Mouse (Mus musculus): ENCODE measurements at regions not wholly inside any gene's neighbourhood (a gene's known extent, or its start where the extent isn't known, plus 50 kb on each side); places are given as distances from the start of the nearest gene placed in this dataset.

GRCm38 (mm10) chr8:81106763-81107509 is 92.2 kb upstream of the Usp38 start:
- H3K4me3 ChIP-seq (ENCODE audit: low read depth, low read length) = no peak overlapping the region
- H3K9ac ChIP-seq (ENCODE audit: low read depth, poor library complexity, severe bottlenecking) = no peak overlapping the region
- H3K9me3 ChIP-seq (replicated peaks; ENCODE audit: control insufficient read depth, insufficient read depth, low read length, poor library complexity, severe bottlenecking) = no peaks in the 10 kb centered on the region
- no peaks in the 10 kb centered on the region for H3K36me3 ChIP-seq (ENCODE audit: control insufficient read depth, insufficient read depth, low read length, poor library complexity, severe bottlenecking)
- H3K27ac ChIP-seq (ENCODE audit: insufficient read depth, low read length) = no peak overlapping the region
- no peaks in the 10 kb centered on the region for H3K4me1 ChIP-seq (ENCODE audit: control insufficient read depth, insufficient read depth, low read length)
- no peaks in the 10 kb centered on the region for H3K27me3 ChIP-seq (ENCODE audit: control insufficient read depth, insufficient read depth, low read length, poor library complexity, severe bottlenecking)
- TF ChIP-seq POLR2A (IDR thresholded peaks at IDR 0.05; ENCODE audit: insufficient read depth, low read length) (no peak), EP300 (IDR thresholded peaks at IDR 0.05; ENCODE audit: insufficient read depth, low read depth, low read length) (no peak), CTCF (IDR thresholded peaks at IDR 0.05; ENCODE audit: low read depth, low read length) (no peak)

GRCm38 (mm10) chr8:81098963-81099362 is 84.2 kb upstream of the Usp38 start:
- no peak overlapping the region for H3K4me3 ChIP-seq (ENCODE audit: low read depth, low read length)
- H3K9me3 ChIP-seq (replicated peaks; ENCODE audit: control insufficient read depth, insufficient read depth, low read length, poor library complexity, severe bottlenecking) = no peaks in the 10 kb centered on the region
- no peak overlapping the region for H3K27ac ChIP-seq (ENCODE audit: insufficient read depth, low read length)
- TF ChIP-seq CTCF (IDR thresholded peaks at IDR 0.05; ENCODE audit: low read depth, low read length) = no peak
- TF ChIP-seq POLR2A (IDR thresholded peaks at IDR 0.05; ENCODE audit: insufficient read depth, low read length) = no peak
- TF ChIP-seq EP300 (IDR thresholded peaks at IDR 0.05; ENCODE audit: insufficient read depth, low read depth, low read length) = no peak
- H3K4me1 ChIP-seq (ENCODE audit: control insufficient read depth, insufficient read depth, low read length) = no peaks in the 10 kb centered on the region
- H3K9ac ChIP-seq (ENCODE audit: low read depth, poor library complexity, severe bottlenecking) = no peak overlapping the region
- H3K27me3 ChIP-seq (ENCODE audit: control insufficient read depth, insufficient read depth, low read length, poor library complexity, severe bottlenecking) = no peaks in the 10 kb centered on the region
- H3K36me3 ChIP-seq (ENCODE audit: control insufficient read depth, insufficient read depth, low read length, poor library complexity, severe bottlenecking) = no peaks in the 10 kb centered on the region

- Histone ChIP-seq H3K4me3 (ENCODE audit: low read depth, low read length) (no peak overlapping the region), H3K27me3 (ENCODE audit: control insufficient read depth, insufficient read depth, low read length, poor library complexity, severe bottlenecking) (no peaks in the 10 kb centered on the region), H3K9me3 (replicated peaks; ENCODE audit: control insufficient read depth, insufficient read depth, low read length, poor library complexity, severe bottlenecking) (no peaks in the 10 kb centered on the region), H3K27ac (ENCODE audit: insufficient read depth, low read length) (no peak overlapping the region), H3K36me3 (ENCODE audit: control insufficient read depth, insufficient read depth, low read length, poor library complexity, severe bottlenecking) (no peaks in the 10 kb centered on the region), H3K9ac (ENCODE audit: low read depth, poor library complexity, severe bottlenecking) (no peak overlapping the region), H3K4me1 (ENCODE audit: control insufficient read depth, insufficient read depth, low read length) (no peaks in the 10 kb centered on the region)
- TF ChIP-seq EP300 (IDR thresholded peaks at IDR 0.05; ENCODE audit: insufficient read depth, low read depth, low read length) (no peak), CTCF (IDR thresholded peaks at IDR 0.05; ENCODE audit: low read depth, low read length) (no peak), POLR2A (IDR thresholded peaks at IDR 0.05; ENCODE audit: insufficient read depth, low read length) (no peak)
These were observed 82.5 kb upstream of the Usp38 start for GRCm38 (mm10) chr8:81097076-81097819.

GRCm38 (mm10) chr8:81095237-81095636 is 80.5 kb upstream of the Usp38 start:
- Histone ChIP-seq H3K27ac (ENCODE audit: insufficient read depth, low read length) (no peak overlapping the region), H3K4me3 (ENCODE audit: low read depth, low read length) (no peak overlapping the region), H3K36me3 (ENCODE audit: control insufficient read depth, insufficient read depth, low read length, poor library complexity, severe bottlenecking) (no peaks in the 10 kb centered on the region), H3K27me3 (ENCODE audit: control insufficient read depth, insufficient read depth, low read length, poor library complexity, severe bottlenecking) (no peaks in the 10 kb centered on the region), H3K9ac (ENCODE audit: low read depth, poor library complexity, severe bottlenecking) (no peak overlapping the region), H3K9me3 (replicated peaks; ENCODE audit: control insufficient read depth, insufficient read depth, low read length, poor library complexity, severe bottlenecking) (no peaks in the 10 kb centered on the region), H3K4me1 (ENCODE audit: control insufficient read depth, insufficient read depth, low read length) (no peaks in the 10 kb centered on the region)
- TF ChIP-seq POLR2A (IDR thresholded peaks at IDR 0.05; ENCODE audit: insufficient read depth, low read length) = no peak
- no peak for TF ChIP-seq CTCF (IDR thresholded peaks at IDR 0.05; ENCODE audit: low read depth, low read length)
- TF ChIP-seq EP300 (IDR thresholded peaks at IDR 0.05; ENCODE audit: insufficient read depth, low read depth, low read length) = no peak

DNA sequence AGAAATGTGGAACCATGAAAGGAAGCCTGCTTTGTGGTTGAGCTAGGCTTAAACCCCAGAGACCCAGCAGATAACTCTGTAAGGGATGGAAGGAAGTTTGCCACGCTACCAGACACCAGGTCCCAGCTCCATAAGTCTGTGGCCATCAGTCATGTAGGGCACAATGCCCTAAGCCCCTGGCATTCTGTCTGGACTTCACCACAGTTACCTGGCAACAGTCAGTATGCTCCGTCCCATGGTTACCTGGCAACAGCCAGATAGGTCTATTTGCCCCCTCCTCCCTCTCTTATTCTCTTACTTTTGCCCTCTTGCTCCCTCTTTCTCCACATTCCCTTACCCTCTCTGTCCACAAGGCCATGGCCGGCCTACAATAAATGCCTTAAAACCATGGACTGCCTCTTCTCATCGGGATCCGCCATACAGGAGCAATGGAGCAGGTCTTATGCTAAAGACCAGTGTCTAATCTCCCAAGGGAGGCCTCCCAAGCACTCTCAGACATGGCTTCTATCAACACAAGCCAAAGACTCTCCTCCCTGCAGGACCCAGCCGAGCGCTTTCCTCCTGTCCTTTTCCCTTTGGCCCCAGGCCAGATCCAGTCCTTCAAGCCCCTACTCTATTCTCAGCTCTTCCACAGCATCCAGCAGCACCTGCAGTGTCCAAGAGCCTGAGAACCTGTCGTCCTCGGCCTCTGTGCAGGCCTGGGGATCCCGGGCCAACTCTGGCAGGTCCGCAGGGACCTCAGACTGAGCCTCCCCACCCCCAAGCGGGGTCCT is 66.3 kb upstream of the Usp38 start:
- no peak overlapping the region for H3K27ac ChIP-seq (ENCODE audit: insufficient read depth, low read length)

More for the DNA sequence above, 66.3 kb upstream of the Usp38 start:
- H3K27me3 ChIP-seq (ENCODE audit: control insufficient read depth, insufficient read depth, low read length, poor library complexity, severe bottlenecking) = no peaks in the 10 kb centered on the region
- no peaks in the 10 kb centered on the region for H3K36me3 ChIP-seq (ENCODE audit: control insufficient read depth, insufficient read depth, low read length, poor library complexity, severe bottlenecking)
- TF ChIP-seq EP300 (IDR thresholded peaks at IDR 0.05; ENCODE audit: insufficient read depth, low read depth, low read length) = no peak
- TF ChIP-seq CTCF (IDR thresholded peaks at IDR 0.05; ENCODE audit: low read depth, low read length) = no peak
- no peak for TF ChIP-seq POLR2A (IDR thresholded peaks at IDR 0.05; ENCODE audit: insufficient read depth, low read length)
- H3K9ac ChIP-seq (ENCODE audit: low read depth, poor library complexity, severe bottlenecking) = peak overlapping the region; percentile 53; the same call in 1 of the 2 replicates
- H3K4me1 ChIP-seq (ENCODE audit: control insufficient read depth, insufficient read depth, low read length) = no peaks in the 10 kb centered on the region
- no peaks in the 10 kb centered on the region for H3K9me3 ChIP-seq (replicated peaks; ENCODE audit: control insufficient read depth, insufficient read depth, low read length, poor library complexity, severe bottlenecking)
- peak overlapping the region; percentile 53 for H3K4me3 ChIP-seq (ENCODE audit: low read depth, low read length)
